Mouse (Mus musculus): ENCODE data around the gene Rnft1. TPM values are rescaled to one million over a fixed set of nuclear protein-coding genes. Genes with fewer than 3 reads are reported as not detected.
"Not testable (repeated sequence)": the region's sequence is repeated elsewhere in the genome, so short reads cannot be mapped to it uniquely, and the experiment has no call there.

The Rnft1 gene
- total RNA-seq, 2 experiments from 2014 or later: 43.5 to 55.6 TPM

DNA sequence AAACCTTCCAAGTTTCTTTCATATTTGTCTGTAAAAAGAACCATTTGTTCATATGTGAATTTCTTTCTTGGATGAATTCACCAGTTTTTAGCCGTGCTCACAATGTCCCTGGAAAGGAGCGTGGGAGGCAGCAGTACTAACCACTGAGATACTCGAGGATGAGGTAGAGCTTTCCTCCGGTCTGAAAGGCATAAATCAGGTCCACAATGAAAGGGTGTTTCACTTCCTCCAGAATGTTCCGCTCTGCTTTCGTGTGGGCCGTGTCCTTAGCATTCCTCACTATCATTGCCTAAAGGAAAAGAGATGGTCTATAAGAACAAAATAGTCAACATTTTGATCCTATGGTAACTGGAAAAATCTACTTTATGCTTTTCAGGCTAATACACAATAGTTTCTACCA, 35.3 kb downstream of the Rnft1 start:
- no peak for DNase-seq

DNA sequence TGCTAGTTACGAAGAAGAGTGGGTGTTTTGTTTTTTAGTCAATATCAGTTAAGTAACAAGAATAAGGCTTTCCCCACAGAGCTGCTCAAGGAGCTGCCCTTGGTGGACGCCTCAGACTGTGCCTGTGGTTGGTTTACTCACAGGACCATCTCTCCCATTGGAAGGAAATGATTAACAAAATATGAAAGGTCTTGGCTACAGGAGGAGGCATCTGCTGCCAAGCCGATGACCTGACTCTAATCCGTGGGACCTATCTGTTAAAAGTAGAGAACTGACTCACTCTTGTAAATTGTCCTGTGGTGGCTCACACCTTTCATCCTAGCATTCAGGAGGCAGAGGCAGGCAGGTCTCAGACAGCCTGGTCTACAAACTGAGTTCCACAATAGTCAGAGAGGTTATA, 43.1 kb downstream of the Rnft1 start:
- DNase-seq: no peak

DNA sequence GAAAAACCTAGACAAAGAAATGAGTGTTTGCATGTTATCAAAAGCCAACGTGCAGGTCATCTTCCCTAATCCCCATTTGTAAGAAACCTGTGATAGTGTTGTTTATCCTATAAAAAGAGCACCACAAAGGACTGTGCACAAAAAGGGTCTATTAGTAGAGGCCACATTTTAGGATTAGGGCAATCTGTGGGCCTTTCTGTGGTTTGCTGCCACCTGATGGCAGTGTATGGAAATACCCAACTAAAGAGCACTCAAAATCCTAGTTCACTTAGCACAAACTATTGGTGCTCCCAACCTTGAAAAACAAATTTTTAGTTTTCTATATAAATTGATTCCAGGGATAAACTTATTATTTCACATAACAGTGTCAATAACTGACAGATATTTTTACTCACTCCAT, 48.4 kb downstream of the Rnft1 start:
- no peak for DNase-seq

GRCm38 (mm10) chr11:86533302-86533701, 48.8 kb downstream of the Rnft1 start:
- not testable (repeated sequence) for DNase-seq

DNA sequence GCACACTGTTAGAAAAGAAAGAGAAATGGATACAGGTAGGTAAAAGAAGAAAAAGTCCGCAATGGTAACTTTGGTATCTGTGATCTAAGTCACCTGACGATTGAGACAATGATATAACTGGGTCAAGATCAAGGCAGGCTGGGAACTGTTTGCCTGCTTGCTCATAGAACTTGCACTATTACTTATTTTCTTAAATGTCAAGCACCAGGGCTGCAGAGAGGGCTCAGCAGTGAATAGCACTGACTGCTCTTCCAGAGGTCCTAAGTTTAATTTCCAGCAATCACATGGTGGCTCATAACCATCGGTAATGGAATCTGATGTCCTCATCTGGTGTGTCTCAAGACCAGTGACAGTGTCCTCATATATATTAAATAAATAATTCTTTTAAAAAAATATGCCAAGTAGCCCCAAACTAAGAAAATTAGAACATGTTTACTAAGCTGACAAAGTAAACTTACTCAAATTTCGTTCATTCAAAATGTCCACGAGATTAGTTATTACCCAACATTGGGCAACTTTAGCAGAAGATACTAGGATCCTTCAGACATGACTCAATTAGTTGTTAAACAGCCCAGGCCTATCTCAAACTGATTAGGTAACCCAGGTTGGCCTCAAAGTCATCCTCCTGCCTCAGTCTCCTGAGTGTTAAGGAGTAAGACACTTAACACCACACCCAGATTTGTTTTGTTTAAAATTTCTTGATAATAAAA, 49.9 kb downstream of the Rnft1 start:
- DNase-seq: no peak

- no peak for DNase-seq
Measured at GRCm38 (mm10) chr11:86538786-86539185, 54.3 kb downstream of the Rnft1 start.

- no peak for DNase-seq
Measured at GRCm38 (mm10) chr11:86539716-86540475, 55.4 kb downstream of the Rnft1 start.

DNA sequence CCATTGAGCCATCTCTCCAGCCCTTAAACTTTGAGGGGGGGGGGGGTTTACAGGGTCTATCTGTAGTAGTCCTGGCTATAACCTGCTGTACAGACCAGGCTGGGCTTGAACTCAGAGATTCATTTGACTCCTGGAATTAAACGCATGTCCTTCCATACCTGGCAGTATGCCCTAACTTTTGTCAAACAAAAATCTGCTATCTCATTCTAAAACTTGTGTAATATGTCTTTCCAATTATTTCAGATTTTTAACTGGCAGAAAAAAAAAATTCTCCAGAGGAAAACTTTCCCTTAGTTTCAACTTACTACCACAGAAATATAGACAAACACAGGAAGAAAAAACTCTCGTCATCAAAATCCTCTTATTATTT, 56.0 kb downstream of the Rnft1 start:
- no peak for DNase-seq

- no peak for DNase-seq
Measured at GRCm38 (mm10) chr11:86542851-86543250, 58.4 kb downstream of the Rnft1 start.

DNA sequence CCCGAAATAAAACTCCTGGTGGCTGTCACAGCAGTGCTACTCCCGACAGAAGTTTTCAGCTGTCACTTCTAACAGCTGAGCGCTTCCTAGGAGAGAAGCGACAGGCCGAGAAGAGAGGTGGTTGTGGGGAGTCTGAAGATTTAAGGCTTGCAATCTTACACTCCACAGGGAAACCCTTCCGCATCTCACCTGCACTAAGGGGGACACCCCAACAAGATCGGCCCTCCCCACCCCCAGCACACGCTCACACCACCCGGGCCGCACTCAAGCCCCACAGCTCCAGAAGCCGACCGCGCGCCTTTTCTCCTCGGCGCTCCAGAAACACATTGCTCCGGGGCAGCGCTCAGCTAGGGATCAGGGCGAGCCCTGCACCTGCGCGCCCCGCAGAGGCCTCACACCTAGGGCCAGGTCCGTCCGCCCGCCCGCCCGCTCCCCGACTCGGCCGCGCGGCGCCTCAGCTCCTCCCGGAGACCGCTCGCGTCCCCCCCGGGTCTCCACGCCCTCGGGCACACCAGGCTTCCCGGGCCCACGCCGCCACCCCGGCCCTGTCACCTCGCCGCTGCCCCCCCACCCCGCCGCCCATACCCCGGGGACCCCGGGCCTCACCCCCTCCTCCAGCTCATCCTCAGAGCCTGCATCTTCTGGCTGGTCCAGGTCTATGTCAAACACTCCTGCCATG, 59.6 kb downstream of the Rnft1 start:
- no peak for DNase-seq

- peak; percentile 99 for DNase-seq
Measured at GRCm38 (mm10) chr11:86544639-86545299, 60.3 kb downstream of the Rnft1 start, which contains the start of the genes Rps6kb1 and Tubd1. Gene Rps6kb1 (minus strand): TSS chr11:86544805. Gene Tubd1 (plus strand): TSS chr11:86544991.

- DNase-seq: no peak
Measured at GRCm38 (mm10) chr11:86545556-86545955, 61.1 kb downstream of the Rnft1 start.

GRCm38 (mm10) chr11:86547412-86547811, 63.0 kb downstream of the Rnft1 start:
- no peak for DNase-seq

Other genes with a start within 250 kb of the Rnft1 start
- gene Ints2, start 227.1 kb upstream of the Rnft1 start, total RNA-seq (2021): 1 to 10 TPM; 7.4 to 7.7 TPM
- gene Med13, start 127.1 kb upstream of the Rnft1 start, total RNA-seq (2021): 10 to 100 TPM; 42.2 to 47.1 TPM
- 10 to 100 TPM; 36.8 to 43.3 TPM for gene Rps6kb1, start 60.1 kb downstream of the Rnft1 start, total RNA-seq (2021)
- gene Tubd1, start 60.3 kb downstream of the Rnft1 start, total RNA-seq (2021): 1 to 10 TPM; 3.5 to 3.7 TPM
- gene Vmp1, start 199.2 kb downstream of the Rnft1 start, total RNA-seq (2021): 10 to 100 TPM; 55.6 to 58.5 TPM
- 1 to 10 TPM; 8.1 to 8.5 TPM for gene Ptrh2, start 199.3 kb downstream of the Rnft1 start, total RNA-seq (2021)